Mouse (Mus musculus) heart, embryonic 14.5 days (tissue): ENCODE measurements around the gene Sdad1. TPM values are rescaled to one million over a fixed set of nuclear protein-coding genes. Genes with fewer than 3 reads are reported as not detected.

Source experiments
- ATAC-seq: fragments of 200-750 bp; cut with Nextera tagmentation; 2 replicates; pipeline ENCODE4 v1.8.0; 2017; ENCODE audit warnings: low read depth, moderate TSS enrichment; ENCODE audit not compliant: insufficient number of reproducible peaks, insufficient read depth, low FRiP score
- H3K27ac ChIP-seq, 2 experiments: fragments of 200-500 bp in 1 of 2; fragments of 300-500 bp in 1 of 2; sonication (generic) in 1 of 2; replicated peaks in 1 of 2; 2 replicates each; pipeline ENCODE4 v1.5.1; 2012 to 2014; ENCODE audit warnings: low read depth in 2 of 2, low read length in 2 of 2, control low read depth in 1 of 2, mild to moderate bottlenecking in 1 of 2, mixed read lengths in 1 of 2; ENCODE audit not compliant: control insufficient read depth in 1 of 2, insufficient read depth in 1 of 2
- H3K27me3 ChIP-seq: fragments of 300-500 bp; sonication (generic); 2 replicates; pipeline ENCODE4 v1.6.1; 2014; ENCODE audit warnings: mild to moderate bottlenecking, low read length, control low read depth; ENCODE audit not compliant: control insufficient read depth, insufficient read depth
- H3K36me3 ChIP-seq: fragments of 300-500 bp; sonication (generic); 2 replicates; pipeline ENCODE4 v1.6.1; 2014; ENCODE audit warnings: mild to moderate bottlenecking, control low read depth, low read length, mixed read lengths; ENCODE audit not compliant: control insufficient read depth, insufficient read depth
- H3K4me1 ChIP-seq, 2 experiments: fragments of 200-500 bp in 1 of 2; fragments of 300-500 bp in 1 of 2; sonication (generic) in 1 of 2; 2 replicates each; pipeline ENCODE4 v1.6.1; 2012 to 2014; ENCODE audit warnings: low read length in 2 of 2, control low read depth in 1 of 2, mixed read lengths in 1 of 2; ENCODE audit not compliant: control insufficient read depth in 2 of 2, insufficient read depth in 2 of 2
- H3K4me2 ChIP-seq: fragments of 300-500 bp; sonication (generic); 2 replicates; pipeline ENCODE4 v1.6.1; 2014; ENCODE audit warnings: mild to moderate bottlenecking, low read length
- H3K4me3 ChIP-seq, 2 experiments: fragments of 200-500 bp in 1 of 2; fragments of 300-500 bp in 1 of 2; sonication (generic) in 1 of 2; 2 replicates each; pipeline ENCODE4 v1.5.1; 2012 to 2014; ENCODE audit warnings: low read length in 2 of 2, mild to moderate bottlenecking in 2 of 2, control low read depth in 1 of 2, low read depth in 1 of 2, moderate library complexity in 1 of 2; ENCODE audit not compliant: control insufficient read depth in 1 of 2, insufficient read depth in 1 of 2
- H3K9ac ChIP-seq: fragments of 300-500 bp; sonication (generic); 2 replicates; pipeline ENCODE4 v1.6.1; 2014; ENCODE audit warnings: mild to moderate bottlenecking, low read length
- H3K9me3 ChIP-seq: fragments of 300-500 bp; sonication (generic); 2 replicates; pipeline ENCODE4 v1.6.1; 2016; ENCODE audit warnings: low read length, control low read depth; ENCODE audit not compliant: control insufficient read depth
- WGBS: fragments of 180-500 bp; shearing (Covaris S2); extraction: QIAGEN DNeasy Blood & Tissue Kit; methylation state at CpG from one replicate; pipeline ENCODE4 v1.1.7; 2014; 5-methylcytosine and 5-hydroxymethylcytosine counted together
- polyA plus RNA-seq: library from polyadenylated mRNA; unstranded; fragments of >200 nt; fragmentation: Nextera tagmentation; extraction: Ambion mirVana; gene quantifications from 2 replicates; pipeline ENCODE4 v1.2.1, GENCODE M21; 2014

The Sdad1 gene
- polyA plus RNA-seq, 1 experiment from 2014 or later: 25.8 TPM

GRCm38 (mm10) chr5:92254476-92254875, 55.8 kb downstream of the Sdad1 start:
- H3K4me2 ChIP-seq: no peak overlapping the region
- ATAC-seq: no peak
- WGBS: 66% methylated on average over 6 of the region's 6 CpGs
- no peak overlapping the region for H3K27ac ChIP-seq
- no peak overlapping the region for H3K4me3 ChIP-seq
- H3K36me3 ChIP-seq: no peaks in the 10 kb centered on the region
- no peaks in the 10 kb centered on the region for H3K27me3 ChIP-seq
- H3K9me3 ChIP-seq: no peaks in the 10 kb centered on the region
- H3K9ac ChIP-seq: no peak overlapping the region
- H3K4me1 ChIP-seq: peaks cover 0 to 2% of the 10 kb centered on the region in 2 experiments; a peak in 1 of 4 replicates

GRCm38 (mm10) chr5:92252797-92253343, 57.4 kb downstream of the Sdad1 start:
- no peak for ATAC-seq
- Histone ChIP-seq H3K27me3 (no peaks in the 10 kb centered on the region), H3K4me3 (no peak overlapping the region), H3K9ac (no peak overlapping the region), H3K36me3 (no peaks in the 10 kb centered on the region), H3K9me3 (no peaks in the 10 kb centered on the region), H3K4me1 (no peaks in the 10 kb centered on the region; a peak in 1 of 4 replicates), H3K4me2 (0 out of 2 replicates have a peak overlapping the region, but pooled peaks have one; percentile 14), H3K27ac (no peak overlapping the region)
- 17% methylated on average over 18 of the region's 18 CpGs for WGBS

DNA sequence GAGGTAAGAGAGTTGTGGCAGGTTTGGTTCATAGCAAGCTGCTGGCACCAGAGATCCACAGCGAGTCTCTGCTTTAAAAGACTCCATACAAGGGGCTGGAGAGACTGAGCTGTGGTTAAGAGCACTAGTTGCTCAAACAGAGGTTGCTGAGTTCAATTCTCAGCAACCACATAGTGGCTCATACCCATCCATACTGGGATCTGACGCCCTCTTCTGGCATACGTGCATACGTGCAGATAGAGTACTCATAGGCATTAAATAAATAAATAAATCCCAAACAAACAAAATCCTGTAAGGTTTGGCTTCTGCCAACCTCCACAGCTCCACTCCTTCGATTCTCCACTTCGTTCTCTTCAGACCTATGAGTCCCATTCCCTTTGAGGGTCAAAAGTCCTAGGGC, 58.2 kb downstream of the Sdad1 start:
- H3K36me3 ChIP-seq: no peaks in the 10 kb centered on the region
- H3K9me3 ChIP-seq: no peaks in the 10 kb centered on the region
- ATAC-seq: no peak
- no peak overlapping the region for H3K9ac ChIP-seq
- no peak overlapping the region for H3K27ac ChIP-seq
- no peak overlapping the region for H3K4me2 ChIP-seq
- WGBS: 86% methylated on average over 6 of the region's 6 CpGs
- no peaks in the 10 kb centered on the region; a peak in 1 of 4 replicates for H3K4me1 ChIP-seq
- H3K4me3 ChIP-seq: no peak overlapping the region
- no peaks in the 10 kb centered on the region for H3K27me3 ChIP-seq

GRCm38 (mm10) chr5:92248614-92249013, 61.7 kb downstream of the Sdad1 start:
- no peaks in the 10 kb centered on the region for H3K36me3 ChIP-seq
- H3K4me3 ChIP-seq: no peak overlapping the region
- ATAC-seq: no peak
- H3K27ac ChIP-seq: no peak overlapping the region
- no peaks in the 10 kb centered on the region; a peak in 1 of 4 replicates for H3K4me1 ChIP-seq
- no peak overlapping the region for H3K9ac ChIP-seq
- 76% methylated on average over 11 of the region's 11 CpGs for WGBS
- no peak overlapping the region for H3K4me2 ChIP-seq
- H3K27me3 ChIP-seq: no peaks in the 10 kb centered on the region
- no peaks in the 10 kb centered on the region for H3K9me3 ChIP-seq

DNA sequence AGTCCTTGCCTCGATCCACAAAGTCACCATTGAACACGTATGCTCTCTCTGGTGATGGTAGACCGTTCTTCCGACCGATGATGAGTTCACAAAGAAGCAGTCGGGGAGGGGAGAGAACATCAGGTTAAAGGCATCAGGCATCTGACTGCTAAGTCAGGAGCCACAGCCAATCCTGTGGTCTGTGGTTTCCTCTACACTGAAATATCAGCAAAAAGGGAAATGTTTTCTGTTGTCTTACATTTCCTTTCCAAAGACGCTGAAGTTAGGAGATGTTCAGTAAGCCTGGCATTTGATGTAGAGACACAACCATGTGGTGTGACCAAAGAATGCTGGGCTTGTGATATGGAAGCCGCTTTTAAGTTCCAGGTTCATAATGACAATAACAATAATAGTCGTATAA, 64.8 kb downstream of the Sdad1 start:
- Histone ChIP-seq H3K9me3 (no peaks in the 10 kb centered on the region), H3K4me1 (no peaks in the 10 kb centered on the region), H3K9ac (no peak overlapping the region), H3K36me3 (no peaks in the 10 kb centered on the region), H3K27me3 (no peaks in the 10 kb centered on the region), H3K4me3 (no peak overlapping the region), H3K27ac (no peak overlapping the region), H3K4me2 (no peak overlapping the region)
- 79% methylated on average over 9 of the region's 9 CpGs for WGBS
- ATAC-seq: no peak

DNA sequence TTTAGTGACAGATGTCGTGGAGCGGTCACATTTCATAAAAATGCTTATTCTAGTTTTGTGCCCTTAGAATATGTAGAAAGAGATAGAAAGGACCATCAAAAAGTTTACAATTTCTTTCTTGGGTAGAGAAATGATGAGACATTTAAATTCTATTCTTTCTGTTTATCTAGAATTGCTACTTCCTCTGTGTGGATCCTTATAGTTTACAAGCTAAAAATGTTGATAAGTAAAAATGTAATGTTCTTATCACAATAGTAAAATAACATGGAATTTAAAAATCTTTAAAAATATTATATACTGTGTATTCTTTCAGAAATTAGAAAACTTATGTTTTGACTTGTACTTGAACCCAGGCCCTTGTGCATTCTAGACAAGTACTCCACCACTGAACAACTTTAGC, 65.4 kb downstream of the Sdad1 start:
- Histone ChIP-seq H3K4me3 (no peak overlapping the region), H3K27ac (no peak overlapping the region), H3K4me1 (peaks cover 0 to under 1% of the 10 kb centered on the region in 2 experiments; a peak in 1 of 4 replicates), H3K36me3 (no peaks in the 10 kb centered on the region), H3K27me3 (no peaks in the 10 kb centered on the region), H3K9me3 (no peaks in the 10 kb centered on the region), H3K4me2 (no peak overlapping the region), H3K9ac (no peak overlapping the region)
- no peak for ATAC-seq
- 90% methylated on average over 2 of the region's 2 CpGs for WGBS

DNA sequence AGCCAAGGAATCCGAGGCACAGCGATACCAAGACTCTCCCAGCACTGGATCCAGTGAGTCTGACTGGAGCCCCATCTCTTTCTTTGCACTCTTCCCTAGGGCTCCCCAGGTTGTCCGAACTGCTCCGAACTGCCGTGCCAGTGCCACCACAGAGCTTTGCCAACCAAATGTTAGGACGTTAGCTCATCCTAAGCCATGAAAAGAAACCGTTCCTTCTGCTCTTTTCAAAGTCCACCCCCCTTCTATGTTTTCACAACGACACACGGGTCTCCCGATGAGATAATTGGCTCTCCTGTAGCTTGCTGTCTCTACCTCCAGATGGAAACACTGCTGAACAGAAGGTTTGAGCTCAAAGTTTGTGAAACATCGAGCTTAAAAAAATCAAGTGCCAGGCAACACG, 69.5 kb downstream of the Sdad1 start:
- Histone ChIP-seq H3K4me1 (peaks cover 0 to 2% of the 10 kb centered on the region in 2 experiments; a peak in 1 of 4 replicates), H3K27ac (no peak overlapping the region), H3K4me3 (no peak overlapping the region), H3K9me3 (no peaks in the 10 kb centered on the region), H3K27me3 (no peaks in the 10 kb centered on the region), H3K4me2 (no peak overlapping the region), H3K9ac (no peak overlapping the region), H3K36me3 (no peaks in the 10 kb centered on the region)
- WGBS: 90% methylated on average over 12 of the region's 12 CpGs
- no peak for ATAC-seq
